Mouse (Mus musculus): ENCODE results near the gene Il10ra. TPM values are rescaled to one million over a fixed set of nuclear protein-coding genes. Genes with fewer than 3 reads are reported as not detected.

The Il10ra gene
- 20.4 and 23.1 TPM in 2 replicates for polyA plus RNA-seq (2012; ENCODE audit: low replicate concordance)

GRCm38 (mm10) chr9:45268597-45269325, at the start of gene Il10ra:
Gene Il10ra, minus strand, starts transcription at chr9:45269149.

Other genes with a start within 250 kb of the Il10ra start
- gene Mpzl2, start 229.3 kb downstream of the Il10ra start, polyA plus RNA-seq (2012; ENCODE audit: low replicate concordance) = 0.10 and 0.12 TPM in 2 replicates
- 0.65 and 0.68 TPM in 2 replicates for gene Mpzl3, start 214.0 kb downstream of the Il10ra start, polyA plus RNA-seq (2012; ENCODE audit: low replicate concordance)
- 3.9 and 4.2 TPM in 2 replicates for gene Jaml, start 190.0 kb downstream of the Il10ra start, polyA plus RNA-seq (2012; ENCODE audit: low replicate concordance)
- 0.48 and 0.70 TPM in 2 replicates for gene Scn2b, start 151.4 kb downstream of the Il10ra start, polyA plus RNA-seq (2012; ENCODE audit: low replicate concordance)
- gene Scn4b, start 130.8 kb downstream of the Il10ra start, polyA plus RNA-seq (2012; ENCODE audit: low replicate concordance) = 0.27 and 0.53 TPM in 2 replicates
- gene BC049352, start 87.1 kb downstream of the Il10ra start, polyA plus RNA-seq (2012; ENCODE audit: low replicate concordance) = 0.19 TPM in 1 of 2 replicates, not detected in the other
- 0.10 TPM in 1 of 2 replicates, not detected in the other for gene Tmprss4, start 65.1 kb downstream of the Il10ra start, polyA plus RNA-seq (2012; ENCODE audit: low replicate concordance)
- gene Tmprss13, start 50.0 kb upstream of the Il10ra start, polyA plus RNA-seq (2012; ENCODE audit: low replicate concordance) = 0.04 and 0.08 TPM in 2 replicates
- not detected in 2 replicates for gene Fxyd6, start 101.0 kb upstream of the Il10ra start, polyA plus RNA-seq (2012; ENCODE audit: low replicate concordance)
- gene Fxyd2, start 130.5 kb upstream of the Il10ra start, polyA plus RNA-seq (2012; ENCODE audit: low replicate concordance) = 2.7 and 4.8 TPM in 2 replicates
- 0.72 and 2.0 TPM in 2 replicates for gene Dscaml1, start 157.5 kb upstream of the Il10ra start, polyA plus RNA-seq (2012; ENCODE audit: low replicate concordance)

Data from hematopoietic multipotent progenitor cell, adult 10-12 weeks (in vitro differentiated cells).